Mouse (Mus musculus) stomach, postnatal 0 days (tissue): ENCODE measurements at regions not wholly inside any gene's neighbourhood (a gene's known extent, or its start where the extent isn't known, plus 50 kb on each side); places are given as distances from the start of the nearest gene placed in this dataset.

Source experiments
- CTCF ChIP-seq: IDR thresholded peaks from 2 replicates; pipeline ENCODE4 v1.5.1; 2016; ENCODE audit warnings: antibody characterized with exemption, low read depth, mild to moderate bottlenecking, moderate library complexity
- EP300 ChIP-seq: optimal IDR thresholded peaks from 2 replicates; pipeline ENCODE3; 2016; ENCODE audit warnings: antibody characterized with exemption

DNA sequence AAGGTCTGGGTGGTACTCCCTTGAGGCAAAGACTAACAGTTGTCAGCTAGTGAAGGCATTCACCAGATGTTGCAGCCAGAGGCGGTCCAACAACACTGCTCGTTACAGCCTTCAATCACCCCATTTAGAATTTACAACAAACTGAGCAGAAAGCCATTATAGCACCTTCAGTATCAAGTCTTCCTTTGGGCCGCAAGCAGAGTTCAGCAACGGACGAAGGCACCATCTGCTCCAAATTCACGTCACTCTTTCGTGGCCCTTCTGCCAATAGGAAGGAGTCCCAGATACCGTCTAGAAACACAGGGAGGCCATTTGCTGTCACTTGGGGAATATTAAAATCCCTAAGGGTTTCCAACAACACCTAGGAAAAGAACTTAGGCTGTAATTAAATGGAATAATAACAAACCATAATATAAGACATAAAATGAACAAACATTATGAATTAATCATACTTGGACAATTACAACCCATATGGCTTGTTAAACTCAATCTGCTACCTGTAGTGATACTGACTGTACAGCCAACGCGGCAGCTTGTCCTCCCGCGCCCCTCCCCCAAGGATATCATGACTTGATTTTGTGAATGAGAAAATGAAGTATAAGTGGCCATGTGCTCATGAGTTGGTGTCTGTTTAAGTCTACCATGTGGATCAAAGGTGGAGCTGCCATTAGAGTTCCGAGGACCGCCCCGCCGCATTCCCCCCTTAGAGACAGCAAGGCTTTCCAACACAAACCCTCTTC, 233.6 kb downstream of the Sp3 start:
- no peak for TF ChIP-seq CTCF
- no peak for TF ChIP-seq EP300
